Mouse (Mus musculus) neutrophil, adult 5-6 weeks (primary cell): ENCODE results near the gene Zfp719. TPM values are rescaled to one million over a fixed set of nuclear protein-coding genes. Genes with fewer than 3 reads are reported as not detected.

ENCODE experiments used
- ATAC-seq: fragments of 151-379, 151-347 bp; 2 replicates; pipeline ENCODE4 v1.8.0; 2017; ENCODE audit warnings: mild to moderate bottlenecking, moderate TSS enrichment; ENCODE audit not compliant: insufficient number of reproducible peaks, poor library complexity, low FRiP score, severe bottlenecking; ENCODE audit errors: extremely low read depth
- total RNA-seq: library from RNA; stranded (forward); fragments of 200-1000 nt; gene quantifications from 2 replicates; pipeline ENCODE4 v1.2.3, GENCODE M21; 2017

The Zfp719 gene
- total RNA-seq, result 9.1 and 9.7 TPM in 2 replicates

- ATAC-seq, result peak; percentile 97
These were observed at the start of gene Zfp719 for GRCm38 (mm10) chr7:43579440-43580171. TSS of gene Zfp719 (plus strand) at chr7:43579610.

GRCm38 (mm10) chr7:43530216-43530785, 49.1 kb upstream of the Zfp719 start:
- peak; percentile 80 for ATAC-seq

GRCm38 (mm10) chr7:43532936-43533505, 46.4 kb upstream of the Zfp719 start:
- peak; percentile 71 for ATAC-seq

- ATAC-seq, result peak; percentile 75
These were observed 40.9 kb upstream of the Zfp719 start for GRCm38 (mm10) chr7:43538524-43538923.

GRCm38 (mm10) chr7:43544225-43544977, 35.0 kb upstream of the Zfp719 start, which contains the start of gene Cd33:
TSS of gene Cd33 (minus strand) at chr7:43544428.
- peak; percentile 63 for ATAC-seq

GRCm38 (mm10) chr7:43545656-43546545, 33.5 kb upstream of the Zfp719 start:
- ATAC-seq, result peak; percentile 59; the same call in 1 of the 2 replicates

GRCm38 (mm10) chr7:43547666-43548065, 31.7 kb upstream of the Zfp719 start:
- ATAC-seq, result no peak

GRCm38 (mm10) chr7:43548206-43548605, 31.2 kb upstream of the Zfp719 start:
- ATAC-seq, result no peak

- ATAC-seq, result peak; percentile 56; the same call in 1 of the 2 replicates
These were observed 26.3 kb upstream of the Zfp719 start for GRCm38 (mm10) chr7:43553153-43553552.

- ATAC-seq, result no peak
These were observed 24.9 kb upstream of the Zfp719 start for GRCm38 (mm10) chr7:43554550-43554949.

GRCm38 (mm10) chr7:43555351-43555750, 24.1 kb upstream of the Zfp719 start:
- ATAC-seq, result no peak

GRCm38 (mm10) chr7:43556901-43557300, 22.5 kb upstream of the Zfp719 start:
- ATAC-seq, result no peak

GRCm38 (mm10) chr7:43562006-43562633, 17.3 kb upstream of the Zfp719 start, which contains the start of gene Zfp658:
TSS of gene Zfp658 (plus strand) at chr7:43562256.
- ATAC-seq, result peak; percentile 88

- ATAC-seq, result peak; percentile 60
These were observed 16.7 kb upstream of the Zfp719 start for GRCm38 (mm10) chr7:43562651-43563070.

GRCm38 (mm10) chr7:43563300-43563699, 16.1 kb upstream of the Zfp719 start:
- no peak for ATAC-seq

GRCm38 (mm10) chr7:43571216-43571615, 8.2 kb upstream of the Zfp719 start:
- no peak for ATAC-seq

GRCm38 (mm10) chr7:43580526-43580925, 1.1 kb downstream of the Zfp719 start:
- no peak for ATAC-seq

GRCm38 (mm10) chr7:43584790-43585189, 5.4 kb downstream of the Zfp719 start:
- no peak for ATAC-seq
